Mouse (Mus musculus): ENCODE results near the gene Kansl1l. TPM values are rescaled to one million over a fixed set of nuclear protein-coding genes. Genes with fewer than 3 reads are reported as not detected.

The Kansl1l gene
- polyA plus RNA-seq (2014; fragmentation: Illumina TruSeq; extraction: RNeasy Lipid Tissue Mini Kit (QIAGEN cat#74804); ENCODE audit: low read depth, low replicate concordance): 128 TPM

GRCm38 (mm10) chr1:66817453-66817839 lies at the start of gene Kansl1l:
TSS of gene Kansl1l (minus strand) at chr1:66817562.

GRCm38 (mm10) chr1:66862712-66863511 lies 45.5 kb upstream of the Kansl1l start, which contains the start of gene Acadl:
TSS of gene Acadl (minus strand) at chr1:66863277.

GRCm38 (mm10) chr1:66700693-66701575 lies 116.4 kb downstream of the Kansl1l start, which contains the start of gene Rpe:
TSS of gene Rpe (plus strand) at chr1:66700831.

Other genes with a start within 250 kb of the Kansl1l start
- 91.6 TPM for gene Rpe, start 116.7 kb downstream of the Kansl1l start, polyA plus RNA-seq (2014; fragmentation: Illumina TruSeq; extraction: RNeasy Lipid Tissue Mini Kit (QIAGEN cat#74804); ENCODE audit: low read depth, low replicate concordance)
- 568 TPM for gene Acadl, start 45.7 kb upstream of the Kansl1l start, polyA plus RNA-seq (2014; fragmentation: Illumina TruSeq; extraction: RNeasy Lipid Tissue Mini Kit (QIAGEN cat#74804); ENCODE audit: low read depth, low replicate concordance)
- not detected for gene Myl1, start 127.8 kb upstream of the Kansl1l start, polyA plus RNA-seq (2014; fragmentation: Illumina TruSeq; extraction: RNeasy Lipid Tissue Mini Kit (QIAGEN cat#74804); ENCODE audit: low read depth, low replicate concordance)
- gene Lancl1, start 221.3 kb upstream of the Kansl1l start, polyA plus RNA-seq (2014; fragmentation: Illumina TruSeq; extraction: RNeasy Lipid Tissue Mini Kit (QIAGEN cat#74804); ENCODE audit: low read depth, low replicate concordance): 16.4 TPM